Mouse (Mus musculus): Measurements from ENCODE around the gene Nfkbie. TPM values are rescaled to one million over a fixed set of nuclear protein-coding genes. Genes with fewer than 3 reads are reported as not detected.

Nfkbie gene
- polyA plus RNA-seq, 1 experiment from 2014 or later: 5.5 TPM

DNA sequence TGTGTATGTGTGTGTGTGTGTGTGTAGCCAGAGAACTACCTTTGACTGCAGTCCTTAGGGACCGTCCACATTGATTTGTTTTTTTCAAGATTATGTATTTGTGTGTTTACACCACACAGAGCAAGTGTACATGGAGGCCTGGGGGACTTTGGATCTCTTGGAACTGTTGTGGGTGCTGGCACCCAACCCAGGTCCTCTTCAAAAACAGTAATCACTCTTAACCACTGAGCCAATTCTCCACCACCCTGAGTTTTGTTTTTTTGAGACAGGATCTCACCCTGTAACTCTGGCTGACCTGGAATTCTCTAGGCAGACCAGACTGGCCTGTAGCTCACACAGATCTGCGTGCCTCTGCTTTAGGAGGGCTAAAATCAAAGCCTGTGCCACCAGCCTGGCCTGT lies 42.9 kb downstream of the Nfkbie start:
- H3K9ac ChIP-seq: no peak overlapping the region
- no peaks in the 10 kb centered on the region for H3K36me3 ChIP-seq (replicated peaks)
- ATAC-seq (ENCODE audit: low FRiP score): no peak
- no peak overlapping the region for H3K4me3 ChIP-seq (replicated peaks)
- peaks cover 74% of the 10 kb centered on the region for H3K27me3 ChIP-seq
- WGBS: 87% methylated on average over 2 of the region's 2 CpGs
- H3K4me1 ChIP-seq: peaks cover 55% of the 10 kb centered on the region
- H3K9me3 ChIP-seq: no peaks in the 10 kb centered on the region
- no peak overlapping the region for H3K4me2 ChIP-seq
- H3K27ac ChIP-seq: no peak overlapping the region

DNA sequence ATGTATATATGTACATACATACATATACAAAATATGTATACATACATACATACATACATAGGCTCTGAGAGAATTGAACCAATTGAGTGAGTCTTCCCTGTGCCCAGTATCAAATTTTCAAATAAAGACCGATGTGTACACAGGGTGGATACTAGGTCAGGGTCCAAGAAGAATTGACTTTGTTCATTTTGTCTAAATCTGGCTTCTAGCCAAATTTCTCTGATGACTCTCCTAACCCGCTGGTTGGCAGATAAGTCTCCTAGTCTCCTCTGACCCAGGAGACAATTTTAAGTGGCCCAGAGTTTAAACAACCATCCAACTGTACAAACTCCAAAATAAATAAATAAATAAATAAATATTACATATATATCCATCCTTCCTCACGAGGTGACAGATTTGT lies 43.4 kb downstream of the Nfkbie start:
- WGBS: 53% methylated on average over 3 of the region's 3 CpGs
- peak overlapping the region; percentile 73 for H3K4me2 ChIP-seq
- peak overlapping the region; percentile 51; the same call in 1 of the 2 replicates for H3K9ac ChIP-seq
- H3K27me3 ChIP-seq: peaks cover 72% of the 10 kb centered on the region
- H3K27ac ChIP-seq: no peak overlapping the region
- no peaks in the 10 kb centered on the region for H3K36me3 ChIP-seq (replicated peaks)
- ATAC-seq (ENCODE audit: low FRiP score): no peak
- H3K4me1 ChIP-seq: peaks cover 50% of the 10 kb centered on the region
- no peaks in the 10 kb centered on the region for H3K9me3 ChIP-seq
- peak overlapping the region; percentile 37; the same call in 1 of the 2 replicates for H3K4me3 ChIP-seq (replicated peaks)

DNA sequence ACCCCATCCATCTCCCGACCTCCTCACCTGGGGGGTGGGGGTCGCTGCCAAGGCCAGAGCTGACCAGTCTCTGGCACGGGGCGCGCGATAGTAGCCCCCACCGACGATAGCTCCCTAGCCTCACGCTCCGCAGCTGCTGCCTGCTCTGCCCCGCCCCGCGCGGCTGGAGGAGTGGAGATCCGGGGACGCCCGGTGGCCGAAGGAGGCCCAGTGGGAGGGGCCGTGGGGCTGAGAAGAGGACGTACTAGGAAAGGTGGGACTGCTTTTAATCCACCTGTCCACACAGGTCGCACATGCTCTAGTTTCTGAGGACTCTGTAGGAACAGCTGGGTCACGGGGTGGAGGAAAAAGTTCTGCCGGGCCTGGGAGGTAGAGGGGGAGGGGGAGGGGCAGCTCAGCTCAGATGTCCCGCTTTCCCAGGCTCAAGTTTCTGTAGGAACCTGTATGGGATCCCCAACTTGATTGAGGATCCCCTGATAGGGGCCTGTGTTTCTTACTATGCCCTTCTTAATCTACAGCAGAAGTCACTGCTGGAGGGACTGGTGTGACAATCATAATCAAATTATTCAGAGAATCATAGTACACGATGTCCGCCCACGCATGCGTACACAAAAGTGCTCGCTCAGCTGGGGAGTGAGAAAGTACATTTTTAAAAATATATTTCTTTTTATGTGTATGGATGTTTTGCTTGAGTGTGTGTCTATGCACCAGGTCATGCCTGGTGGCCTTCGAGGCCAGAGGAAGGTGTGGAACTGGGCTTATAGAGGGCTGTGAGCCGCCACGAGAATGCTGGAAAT lies 44.1 kb downstream of the Nfkbie start, which contains the start of gene Slc29a1:
TSS of gene Slc29a1 (minus strand) at position 161 of the 797 bp plus-strand sequence.
- H3K4me2 ChIP-seq: peak within 1 kb of the TSS; percentile 73
- peak within 1 kb of the TSS; percentile 51 for H3K9ac ChIP-seq
- H3K36me3 ChIP-seq (replicated peaks): no peaks in the 10 kb centered on the region
- no peak within 1 kb of the TSS for H3K27ac ChIP-seq
- H3K4me3 ChIP-seq (replicated peaks): peak within 1 kb of the TSS; percentile 37
- peaks cover 67% of the 10 kb centered on the region for H3K27me3 ChIP-seq
- 13% methylated on average over 32 of the region's 32 CpGs for WGBS
- H3K4me1 ChIP-seq: peaks cover 43% of the 10 kb centered on the region
- ATAC-seq (ENCODE audit: low FRiP score): peak; percentile 30
- H3K9me3 ChIP-seq: no peaks in the 10 kb centered on the region

DNA sequence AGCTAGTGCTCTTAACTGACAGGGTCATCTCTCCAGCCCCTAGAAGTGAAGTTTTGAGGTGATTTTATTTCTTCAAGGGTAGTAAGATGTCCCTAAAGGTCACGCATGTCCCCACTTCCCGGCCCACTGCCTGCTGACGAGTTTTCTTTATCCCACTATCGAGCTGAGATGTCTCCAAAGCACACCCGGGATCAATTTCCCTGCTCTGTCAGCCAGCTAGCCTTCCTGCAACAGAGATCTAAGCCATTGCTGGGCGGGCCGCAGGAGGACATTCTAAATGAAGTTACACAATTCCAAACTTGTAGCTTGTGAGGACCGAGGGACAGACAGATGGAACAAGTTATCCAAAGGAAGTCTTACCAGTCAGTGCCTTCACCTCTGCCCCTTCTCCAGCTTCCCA lies 44.8 kb downstream of the Nfkbie start:
- H3K9me3 ChIP-seq: no peaks in the 10 kb centered on the region
- no peak for ATAC-seq (ENCODE audit: low FRiP score)
- H3K27ac ChIP-seq: no peak overlapping the region

DNA sequence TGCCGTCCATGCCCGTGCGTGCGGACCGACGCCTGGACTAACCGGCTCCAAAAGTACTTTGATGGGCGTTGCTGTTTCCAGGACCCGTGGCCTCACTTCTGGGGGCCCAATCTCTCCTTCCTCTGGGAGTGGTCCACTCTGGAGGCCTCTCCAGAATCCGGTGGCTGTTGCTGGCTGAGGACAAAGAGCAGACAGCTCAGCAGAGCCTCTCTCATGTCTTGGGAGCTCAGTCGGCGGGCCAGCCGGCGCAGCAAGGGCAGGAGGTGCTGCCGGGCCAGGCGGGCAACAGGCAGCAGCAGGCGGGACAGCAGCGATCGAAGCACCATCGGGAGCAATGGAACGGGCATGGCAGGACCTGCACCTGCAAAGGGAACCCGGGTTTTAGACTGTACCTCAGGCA lies 45.8 kb downstream of the Nfkbie start:
- H3K36me3 ChIP-seq (replicated peaks): no peaks in the 10 kb centered on the region
- peaks cover 27% of the 10 kb centered on the region for H3K4me1 ChIP-seq
- H3K9me3 ChIP-seq: no peaks in the 10 kb centered on the region
- WGBS: 9% methylated on average over 22 of the region's 22 CpGs
- no peak overlapping the region for H3K27ac ChIP-seq
- H3K4me2 ChIP-seq: peak overlapping the region; percentile 8; the same call in 1 of the 2 replicates
- no peak for ATAC-seq (ENCODE audit: low FRiP score)
- H3K4me3 ChIP-seq (replicated peaks): no peak overlapping the region
- 0 out of 2 replicates have a peak overlapping the region, but pooled peaks have one; percentile 7 for H3K9ac ChIP-seq
- peaks cover 52% of the 10 kb centered on the region for H3K27me3 ChIP-seq

More for the DNA sequence above, 44.8 kb downstream of the Nfkbie start:
- 52% methylated on average over 8 of the region's 8 CpGs for WGBS
- Histone ChIP-seq H3K4me2 (no peak overlapping the region), H3K36me3 (replicated peaks) (no peaks in the 10 kb centered on the region), H3K9ac (no peak overlapping the region), H3K27me3 (peaks cover 61% of the 10 kb centered on the region), H3K4me1 (peaks cover 37% of the 10 kb centered on the region), H3K4me3 (replicated peaks) (no peak overlapping the region)

DNA sequence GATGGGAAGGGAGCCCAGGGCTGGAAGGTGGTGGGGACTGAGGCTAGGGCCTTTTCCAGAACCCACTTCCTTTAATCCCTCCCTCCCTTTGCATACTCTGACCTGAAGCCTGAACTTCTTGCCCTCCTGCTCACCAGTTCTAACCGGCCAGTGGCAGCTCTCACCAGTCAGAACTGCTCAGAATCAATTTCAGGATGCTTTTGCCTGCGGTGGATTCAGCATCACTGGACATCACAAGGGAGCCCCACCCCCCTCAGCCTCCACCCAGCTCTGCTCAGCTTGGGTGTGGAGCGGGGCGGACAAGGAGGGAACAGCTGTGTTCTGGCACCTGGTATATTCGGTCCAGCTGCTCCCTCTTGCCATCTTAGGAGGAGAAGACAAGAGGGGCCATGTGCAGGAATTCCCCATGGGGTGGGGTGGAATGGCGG lies 46.4 kb downstream of the Nfkbie start, which contains the start of gene Mymx:
TSS of gene Mymx (minus strand) at position 226 of the 428 bp plus-strand sequence.
- Histone ChIP-seq H3K27ac (no peak within 1 kb of the TSS), H3K27me3 (peaks cover 48% of the 10 kb centered on the region), H3K9ac (0 out of 2 replicates have a peak within 1 kb of the TSS, but pooled peaks have one; percentile 7)

DNA sequence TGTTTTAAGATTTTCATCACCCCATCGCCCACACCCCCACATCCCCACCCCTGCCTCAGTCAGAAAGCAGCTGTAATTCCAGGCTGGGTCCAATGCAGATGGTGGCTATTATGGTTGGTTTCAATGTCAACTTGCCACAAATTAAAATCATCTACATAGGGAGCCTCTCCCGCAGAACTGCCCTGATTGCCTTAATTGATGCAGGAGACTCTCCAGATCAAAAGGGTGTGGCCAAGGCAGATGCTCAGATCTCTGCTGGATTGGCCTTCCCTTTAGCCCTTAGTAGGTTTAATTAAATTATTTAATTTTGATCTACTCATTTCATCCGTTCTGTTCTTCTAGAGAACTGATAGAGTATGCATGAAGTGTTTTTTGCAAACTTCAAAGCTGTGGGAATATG lies 47.5 kb downstream of the Nfkbie start:
- Histone ChIP-seq H3K4me1 (peaks cover 19% of the 10 kb centered on the region), H3K27me3 (peaks cover 44% of the 10 kb centered on the region), H3K27ac (no peak overlapping the region), H3K4me3 (replicated peaks) (no peak overlapping the region), H3K4me2 (no peak overlapping the region), H3K36me3 (replicated peaks) (no peaks in the 10 kb centered on the region), H3K9me3 (no peaks in the 10 kb centered on the region), H3K9ac (no peak overlapping the region)
- no peak for ATAC-seq (ENCODE audit: low FRiP score)
- WGBS: 74% methylated on average over 3 of the region's 3 CpGs

More for the DNA sequence above, 46.4 kb downstream of the Nfkbie start, which contains the start of gene Mymx:
- WGBS: 28% methylated on average over 6 of the region's 6 CpGs
- no peak for ATAC-seq (ENCODE audit: low FRiP score)
- peak within 1 kb of the TSS; percentile 8; the same call in 1 of the 2 replicates for H3K4me2 ChIP-seq
- H3K4me3 ChIP-seq (replicated peaks): no peak within 1 kb of the TSS
- no peaks in the 10 kb centered on the region for H3K9me3 ChIP-seq
- H3K36me3 ChIP-seq (replicated peaks): no peaks in the 10 kb centered on the region
- H3K4me1 ChIP-seq: peaks cover 22% of the 10 kb centered on the region

DNA sequence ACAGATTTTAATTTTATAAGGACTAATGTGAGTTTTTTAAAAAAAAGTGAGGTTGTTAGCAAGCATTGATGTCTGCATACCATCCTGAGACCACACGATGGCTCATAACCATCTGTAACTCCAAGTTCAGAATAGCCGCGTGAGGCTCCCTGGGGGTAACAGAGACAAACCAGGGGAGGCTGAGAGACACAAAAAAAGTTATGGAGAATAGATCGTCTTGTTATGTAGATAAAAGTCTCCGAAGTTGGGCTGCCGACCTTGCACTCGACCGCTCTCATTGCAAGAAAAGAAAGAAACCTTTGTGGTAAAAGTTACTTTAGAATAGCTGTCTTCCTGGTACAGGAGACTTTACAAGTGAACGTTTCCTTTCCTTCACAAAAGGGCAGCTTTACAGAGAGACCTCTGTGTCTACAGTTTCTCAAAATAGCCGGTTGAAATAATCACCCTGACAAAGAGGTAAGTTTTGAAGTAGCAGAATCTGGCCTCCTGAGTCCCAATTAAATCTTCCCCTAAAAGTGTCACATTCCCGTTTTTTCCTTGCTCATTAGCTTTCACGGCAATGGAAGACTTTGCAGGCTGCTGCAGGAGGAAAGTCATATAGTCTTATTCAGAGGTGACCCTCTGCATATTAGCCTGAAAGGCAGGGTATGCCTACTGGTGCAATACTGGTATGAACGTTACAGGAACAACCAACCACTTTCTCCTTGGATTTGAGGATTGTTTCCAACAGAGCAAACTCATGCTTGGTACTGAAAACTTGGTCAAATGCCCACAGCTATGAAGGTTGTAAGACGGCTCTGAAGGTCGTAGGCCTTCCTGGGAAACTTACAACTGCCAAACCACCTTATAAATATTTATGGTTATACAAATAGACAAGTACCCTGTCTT lies 51.7 kb downstream of the Nfkbie start:
- Histone ChIP-seq H3K4me2 (no peak overlapping the region), H3K9ac (no peak overlapping the region), H3K36me3 (replicated peaks) (no peaks in the 10 kb centered on the region), H3K9me3 (no peaks in the 10 kb centered on the region), H3K4me3 (replicated peaks) (no peak overlapping the region), H3K27me3 (peaks cover 9% of the 10 kb centered on the region), H3K4me1 (peaks cover 8% of the 10 kb centered on the region; the same call in 1 of the 2 replicates), H3K27ac (no peak overlapping the region)
- ATAC-seq (ENCODE audit: low FRiP score): no peak
- 78% methylated on average over 15 of the region's 15 CpGs for WGBS

DNA sequence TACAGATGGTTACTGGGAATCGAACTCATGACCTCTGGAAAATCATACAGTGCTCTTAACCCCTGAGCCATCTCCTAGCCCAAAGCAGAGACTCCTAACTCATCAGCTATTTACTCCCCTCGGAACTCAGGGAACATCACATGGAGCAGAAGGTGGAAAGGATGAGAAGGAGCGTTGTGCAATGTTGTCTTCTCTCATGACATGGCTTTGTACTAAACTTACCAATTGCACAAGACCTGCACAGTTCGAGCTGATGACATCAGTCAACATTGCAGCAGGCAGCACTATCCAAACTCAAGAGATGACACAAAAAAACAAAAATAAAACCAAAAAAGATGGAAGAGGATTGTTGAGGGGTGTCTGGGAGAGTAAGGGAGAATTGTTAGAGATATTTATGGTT lies 52.9 kb downstream of the Nfkbie start:
- WGBS: 92% methylated on average over 4 of the region's 4 CpGs
- Histone ChIP-seq H3K4me2 (no peak overlapping the region), H3K4me3 (replicated peaks) (no peak overlapping the region), H3K9ac (no peak overlapping the region), H3K36me3 (replicated peaks) (no peaks in the 10 kb centered on the region), H3K27me3 (peaks cover 6% of the 10 kb centered on the region; the same call in 1 of the 2 replicates), H3K27ac (no peak overlapping the region), H3K9me3 (no peaks in the 10 kb centered on the region), H3K4me1 (peaks cover 8% of the 10 kb centered on the region; the same call in 1 of the 2 replicates)
- ATAC-seq (ENCODE audit: low FRiP score): no peak

DNA sequence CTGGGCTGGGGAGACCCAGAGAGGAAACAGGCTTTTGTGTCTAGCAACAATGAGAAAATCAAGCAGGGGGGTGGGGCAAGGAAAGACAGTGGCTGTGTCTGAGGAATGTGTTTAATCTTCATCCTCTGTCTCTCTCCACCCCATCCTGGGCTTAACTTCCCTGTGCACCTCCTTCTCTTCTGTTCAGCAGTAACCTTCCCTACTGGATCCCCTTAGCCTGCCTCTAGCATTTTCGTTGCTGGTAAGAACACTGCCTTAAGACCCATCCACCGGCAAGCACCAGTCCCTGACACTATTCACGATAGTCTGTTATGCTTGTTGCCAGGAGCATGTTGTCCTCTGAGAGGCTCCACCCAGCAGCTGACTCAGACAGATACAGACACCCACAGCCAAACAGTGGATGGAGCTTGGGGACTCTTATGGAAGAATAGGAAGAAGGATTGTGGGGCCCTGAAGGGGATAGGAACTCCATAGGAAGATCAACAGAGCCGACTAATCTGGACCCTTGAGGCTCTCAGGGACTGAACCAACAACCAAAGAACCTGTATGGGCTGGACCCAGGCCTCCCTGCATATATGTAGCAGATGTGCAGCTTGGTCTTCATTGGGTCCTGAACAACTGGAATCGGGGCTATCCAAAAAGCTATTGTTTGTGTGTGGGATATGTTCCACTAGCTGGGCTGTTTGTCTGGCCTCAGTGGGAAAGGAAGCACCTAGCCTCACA lies 54.8 kb downstream of the Nfkbie start:
- 32% methylated on average over 5 of the region's 5 CpGs for WGBS
- no peak overlapping the region for H3K27ac ChIP-seq

DNA sequence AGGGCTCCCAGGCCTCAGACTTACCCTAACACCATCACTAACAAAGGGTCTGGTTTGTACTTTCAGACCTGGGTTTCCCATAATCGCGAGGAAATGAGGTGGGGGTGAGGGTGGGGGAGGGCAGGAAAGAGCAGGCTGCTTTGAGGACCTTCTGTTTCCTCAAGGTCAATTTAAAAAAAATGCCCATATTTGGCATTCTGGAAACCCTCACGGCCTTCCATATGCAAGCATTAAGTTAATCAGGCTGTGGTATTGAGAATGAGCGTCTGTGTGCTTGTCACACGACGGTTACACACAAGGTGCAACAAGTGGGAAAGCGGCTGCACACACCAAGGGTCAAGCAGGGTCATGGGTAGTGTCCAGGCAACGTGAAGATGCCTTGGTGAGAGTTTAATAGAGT lies 56.5 kb downstream of the Nfkbie start:
- Histone ChIP-seq H3K27me3 (no peaks in the 10 kb centered on the region), H3K9me3 (no peaks in the 10 kb centered on the region), H3K4me2 (no peak overlapping the region), H3K36me3 (replicated peaks) (no peaks in the 10 kb centered on the region), H3K4me1 (peaks cover 8% of the 10 kb centered on the region; the same call in 1 of the 2 replicates), H3K4me3 (replicated peaks) (no peak overlapping the region), H3K27ac (no peak overlapping the region), H3K9ac (no peak overlapping the region)
- 88% methylated on average over 8 of the region's 8 CpGs for WGBS
- ATAC-seq (ENCODE audit: low FRiP score): no peak

More for the DNA sequence above, 54.8 kb downstream of the Nfkbie start:
- Histone ChIP-seq H3K9me3 (no peaks in the 10 kb centered on the region), H3K4me2 (no peak overlapping the region), H3K27me3 (no peaks in the 10 kb centered on the region), H3K9ac (no peak overlapping the region), H3K4me3 (replicated peaks) (no peak overlapping the region), H3K36me3 (replicated peaks) (no peaks in the 10 kb centered on the region), H3K4me1 (peaks cover 8% of the 10 kb centered on the region; the same call in 1 of the 2 replicates)
- ATAC-seq (ENCODE audit: low FRiP score): no peak; the same call in 1 of the 2 replicates

Measured in forebrain, embryonic 12.5 days (tissue).